Mouse (Mus musculus) adrenal gland, adult 18-20 months (tissue): ENCODE data around the gene Gm21958. TPM values are rescaled to one million over a fixed set of nuclear protein-coding genes. Genes with fewer than 3 reads are reported as not detected.
"Not testable (repeated sequence)": the region's sequence is repeated elsewhere in the genome, so short reads cannot be mapped to it uniquely, and the experiment has no call there.

Experiments
- DNase-seq, 2 experiments: peaks; one replicate each; pipeline ENCODE4 v3.0.0; 2021 to 2022; ENCODE audit warnings: low spot score in 2 of 2
- total RNA-seq, 2 experiments: library from RNA; stranded (reverse); gene quantifications; 1 replicate in 1 of 2; 2 replicates in 1 of 2; pipeline ENCODE4 v1.2.3; 2021

Gene Gm21958
- total RNA-seq, 2 experiments from 2014 or later = not detected

- DNase-seq = no peak
Observed at GRCm38 (mm10) chr3:54723741-54724500, 9.8 kb upstream of the Gm21958 start.

GRCm38 (mm10) chr3:54718947-54719346 is 4.8 kb upstream of the Gm21958 start:
- no peak for DNase-seq

- no peak for DNase-seq
Observed at GRCm38 (mm10) chr3:54717348-54717747, 3.2 kb upstream of the Gm21958 start.

GRCm38 (mm10) chr3:54715461-54715860 is 1.3 kb upstream of the Gm21958 start:
- DNase-seq = no peak

GRCm38 (mm10) chr3:54708972-54709371 is 5.2 kb downstream of the Gm21958 start:
- no peak for DNase-seq

GRCm38 (mm10) chr3:54704106-54704505 is 10.0 kb downstream of the Gm21958 start:
- DNase-seq = not testable (repeated sequence)

GRCm38 (mm10) chr3:54699759-54700301 is 14.3 kb downstream of the Gm21958 start:
- DNase-seq = no peak

GRCm38 (mm10) chr3:54693056-54693415 is 21.1 kb downstream of the Gm21958 start:
- DNase-seq = no peak

GRCm38 (mm10) chr3:54692202-54693055 is 21.7 kb downstream of the Gm21958 start, which contains the start of gene Supt20:
TSS of gene Supt20 (plus strand) at chr3:54692807.
- DNase-seq = peak; percentile 82 to 83

- no peak for DNase-seq
Observed at GRCm38 (mm10) chr3:54689091-54689490, 25.1 kb downstream of the Gm21958 start.

- no peak for DNase-seq
Observed at GRCm38 (mm10) chr3:54687245-54687644, 26.9 kb downstream of the Gm21958 start.

- DNase-seq = no peak
Observed at GRCm38 (mm10) chr3:54685202-54685601, 29.0 kb downstream of the Gm21958 start.

- DNase-seq = no peak
Observed at GRCm38 (mm10) chr3:54681310-54682204, 32.6 kb downstream of the Gm21958 start.

GRCm38 (mm10) chr3:54676818-54677217 is 37.3 kb downstream of the Gm21958 start:
- no peak for DNase-seq

GRCm38 (mm10) chr3:54672557-54673529 is 41.3 kb downstream of the Gm21958 start:
- no peak for DNase-seq

GRCm38 (mm10) chr3:54672111-54672510 is 42.0 kb downstream of the Gm21958 start:
- DNase-seq = no peak

- DNase-seq = no peak
Observed at GRCm38 (mm10) chr3:54669559-54669958, 44.6 kb downstream of the Gm21958 start.

- DNase-seq = no peak
Observed at GRCm38 (mm10) chr3:54668722-54669121, 45.4 kb downstream of the Gm21958 start.

- no peak for DNase-seq
Observed at GRCm38 (mm10) chr3:54668141-54668540, 46.0 kb downstream of the Gm21958 start.
